Mouse (Mus musculus): ENCODE measurements at regions not wholly inside any gene's neighbourhood (a gene's known extent, or its start where the extent isn't known, plus 50 kb on each side); places are given as distances from the start of the nearest gene placed in this dataset.

DNA sequence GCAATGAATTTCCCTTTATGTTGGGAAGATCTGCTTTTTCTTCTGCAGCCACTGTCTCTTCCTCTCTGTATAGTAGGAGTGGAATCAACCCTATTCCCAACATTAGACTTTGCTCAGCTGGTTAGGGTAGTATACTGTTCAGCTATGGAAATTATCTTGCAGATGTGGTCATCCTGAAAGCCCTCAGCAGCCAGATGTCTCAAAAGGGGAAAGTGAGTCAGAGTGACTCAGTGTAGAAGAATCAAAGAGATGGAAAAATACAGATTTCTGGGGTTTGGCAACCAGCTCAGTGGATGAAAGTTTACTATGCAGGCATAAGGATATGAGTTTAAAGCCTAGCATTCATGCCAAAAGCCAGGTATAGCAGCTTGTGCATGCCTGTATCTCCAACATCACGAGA is 300.9 kb upstream of the Nmur2 start:
- Histone ChIP-seq H3K27me3 (replicated peaks) (no peaks in the 10 kb centered on the region), H3K27ac (no peak overlapping the region), H3K9ac (no peak overlapping the region), H3K9me3 (no peaks in the 10 kb centered on the region), H3K36me3 (no peaks in the 10 kb centered on the region), H3K4me3 (replicated peaks) (no peak overlapping the region), H3K4me2 (replicated peaks) (no peak overlapping the region), H3K4me1 (replicated peaks) (no peaks in the 10 kb centered on the region)
- no peak for ATAC-seq
- 71% methylated on average over 1 of the region's 1 CpGs for WGBS

- 72% methylated on average over 2 of the region's 2 CpGs for WGBS
- no peak for ATAC-seq
- no peaks in the 10 kb centered on the region for H3K27me3 ChIP-seq (replicated peaks)
- H3K4me3 ChIP-seq (replicated peaks) = no peak overlapping the region
- H3K9ac ChIP-seq = no peak overlapping the region
- H3K9me3 ChIP-seq = no peaks in the 10 kb centered on the region
- H3K4me1 ChIP-seq (replicated peaks) = no peaks in the 10 kb centered on the region
- H3K36me3 ChIP-seq = no peaks in the 10 kb centered on the region
- no peak overlapping the region for H3K4me2 ChIP-seq (replicated peaks)
- no peak overlapping the region for H3K27ac ChIP-seq
Measured at GRCm38 (mm10) chr11:56341040-56341439, 300.2 kb upstream of the Nmur2 start.

DNA sequence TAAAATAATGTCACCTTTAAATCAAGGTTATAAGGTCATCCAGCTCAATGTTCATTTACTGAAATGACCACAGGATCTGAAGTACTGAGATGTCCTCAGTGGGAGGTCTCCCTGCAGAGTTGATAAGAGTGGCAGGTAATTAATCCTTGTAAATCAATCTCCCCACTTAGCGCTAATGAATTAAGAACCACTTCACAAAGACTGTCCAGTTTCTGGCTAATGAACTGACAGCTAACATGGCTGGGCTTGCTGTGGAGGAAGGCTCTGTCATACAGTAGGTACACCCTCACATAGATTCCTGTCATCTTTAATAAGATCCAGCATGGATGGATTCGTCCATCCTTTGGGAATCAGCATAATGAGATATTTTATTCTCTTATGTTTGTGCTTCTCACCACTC is 297.7 kb upstream of the Nmur2 start:
- no peaks in the 10 kb centered on the region for H3K9me3 ChIP-seq
- H3K27ac ChIP-seq = no peak overlapping the region
- WGBS = 78% methylated on average over 2 of the region's 2 CpGs
- no peak overlapping the region for H3K4me3 ChIP-seq (replicated peaks)
- no peaks in the 10 kb centered on the region for H3K4me1 ChIP-seq (replicated peaks)
- no peaks in the 10 kb centered on the region for H3K27me3 ChIP-seq (replicated peaks)
- no peak for ATAC-seq
- H3K9ac ChIP-seq = no peak overlapping the region
- no peaks in the 10 kb centered on the region for H3K36me3 ChIP-seq
- H3K4me2 ChIP-seq (replicated peaks) = no peak overlapping the region

DNA sequence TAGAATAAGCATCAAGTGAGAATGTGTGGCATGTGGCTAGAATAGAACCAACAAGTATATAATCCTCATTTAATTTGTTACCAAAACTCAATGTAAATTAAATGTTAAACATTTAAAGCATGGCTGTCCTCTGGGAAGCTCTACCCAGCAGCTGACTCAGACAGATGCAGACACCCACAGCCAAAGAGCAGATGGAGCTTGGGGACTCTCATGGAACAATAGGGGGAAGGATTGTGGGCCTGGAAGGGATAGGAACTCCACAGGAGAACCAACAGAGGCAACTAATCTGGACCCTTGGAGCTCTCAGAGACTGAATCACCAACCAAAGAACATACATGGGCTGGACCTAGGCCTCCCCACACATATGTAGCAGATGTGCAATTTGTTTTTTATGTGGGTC is 295.1 kb upstream of the Nmur2 start:
- Histone ChIP-seq H3K27me3 (replicated peaks) (no peaks in the 10 kb centered on the region), H3K9me3 (no peaks in the 10 kb centered on the region), H3K36me3 (no peaks in the 10 kb centered on the region), H3K27ac (no peak overlapping the region), H3K9ac (no peak overlapping the region), H3K4me3 (replicated peaks) (no peak overlapping the region), H3K4me2 (replicated peaks) (no peak overlapping the region), H3K4me1 (replicated peaks) (no peaks in the 10 kb centered on the region)
- no peak for ATAC-seq

- no peaks in the 10 kb centered on the region for H3K4me1 ChIP-seq (replicated peaks)
- H3K9ac ChIP-seq = no peak overlapping the region
- no peaks in the 10 kb centered on the region for H3K36me3 ChIP-seq
- no peak overlapping the region for H3K4me3 ChIP-seq (replicated peaks)
- no peaks in the 10 kb centered on the region for H3K27me3 ChIP-seq (replicated peaks)
- WGBS = 87% methylated on average over 3 of the region's 3 CpGs
- H3K4me2 ChIP-seq (replicated peaks) = no peak overlapping the region
- ATAC-seq = no peak
- H3K27ac ChIP-seq = no peak overlapping the region
- H3K9me3 ChIP-seq = no peaks in the 10 kb centered on the region
Measured at GRCm38 (mm10) chr11:56320293-56320692, 279.5 kb upstream of the Nmur2 start.

GRCm38 (mm10) chr11:56315221-56315987 is 274.6 kb upstream of the Nmur2 start:
- Histone ChIP-seq H3K4me2 (replicated peaks) (no peak overlapping the region), H3K9ac (no peak overlapping the region), H3K27me3 (replicated peaks) (no peaks in the 10 kb centered on the region), H3K4me3 (replicated peaks) (no peak overlapping the region), H3K4me1 (replicated peaks) (no peaks in the 10 kb centered on the region), H3K36me3 (no peaks in the 10 kb centered on the region), H3K9me3 (no peaks in the 10 kb centered on the region), H3K27ac (no peak overlapping the region)
- no peak for ATAC-seq
- WGBS = 67% methylated on average over 5 of the region's 5 CpGs

DNA sequence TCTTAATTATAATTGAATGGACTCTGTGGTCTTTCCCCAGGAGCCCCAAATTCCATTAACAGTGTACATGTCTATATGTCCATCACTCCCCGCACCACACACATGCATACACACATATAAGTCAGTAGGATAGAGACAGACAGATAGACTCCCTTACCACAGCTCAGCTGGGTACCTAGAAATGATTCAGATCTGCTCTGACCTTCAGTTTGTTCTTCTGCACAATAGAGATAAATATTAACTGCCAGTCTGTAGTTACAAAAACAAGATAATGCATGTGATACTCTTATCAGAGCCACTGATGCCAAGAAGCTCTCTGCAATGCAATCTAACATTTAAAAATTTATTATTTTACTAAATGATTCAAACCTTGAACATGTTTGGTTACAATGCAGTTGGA is 268.7 kb upstream of the Nmur2 start:
- Histone ChIP-seq H3K9ac (no peak overlapping the region), H3K4me2 (replicated peaks) (no peak overlapping the region), H3K4me1 (replicated peaks) (no peaks in the 10 kb centered on the region), H3K36me3 (no peaks in the 10 kb centered on the region), H3K27me3 (replicated peaks) (no peaks in the 10 kb centered on the region), H3K9me3 (no peaks in the 10 kb centered on the region), H3K4me3 (replicated peaks) (no peak overlapping the region), H3K27ac (no peak overlapping the region)
- ATAC-seq = no peak
- 92% methylated on average over 1 of the region's 1 CpGs for WGBS

DNA sequence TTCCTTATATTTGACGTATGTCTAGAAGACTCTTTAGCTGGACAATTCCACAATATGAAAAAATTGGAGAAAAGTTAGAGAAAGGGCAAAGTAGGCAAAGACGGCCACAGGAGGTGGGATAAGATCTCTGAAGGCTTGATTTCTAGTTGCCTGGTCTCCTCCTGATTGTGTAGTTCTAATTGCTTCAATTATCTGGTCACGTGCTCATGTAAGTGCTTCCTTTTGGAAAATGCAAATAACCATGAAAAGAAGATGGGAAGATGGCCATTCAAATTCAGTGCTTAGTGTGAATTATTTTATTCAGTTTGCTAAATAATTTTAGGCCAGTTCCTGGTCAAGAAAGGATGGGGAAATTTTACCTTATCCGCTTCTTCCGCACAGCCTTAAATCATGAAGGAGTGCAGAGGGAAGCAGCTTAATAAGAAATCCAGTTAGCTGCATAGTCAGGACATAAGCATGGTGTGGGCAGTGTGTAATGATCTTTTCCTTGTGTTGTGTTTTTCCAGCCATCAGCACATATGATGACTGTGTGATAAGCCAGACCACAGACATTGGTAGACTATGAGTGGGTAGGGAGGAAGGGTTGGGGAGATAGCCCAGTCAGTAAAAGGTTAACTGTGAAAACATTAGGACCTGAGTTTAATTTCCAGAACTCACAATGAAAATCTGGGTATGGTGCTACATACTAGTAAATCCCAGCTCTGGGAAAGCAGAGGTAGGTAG is 267.7 kb upstream of the Nmur2 start:
- H3K4me3 ChIP-seq (replicated peaks) = no peak overlapping the region
- H3K4me2 ChIP-seq (replicated peaks) = no peak overlapping the region
- no peak overlapping the region for H3K27ac ChIP-seq
- H3K9ac ChIP-seq = no peak overlapping the region
- no peaks in the 10 kb centered on the region for H3K4me1 ChIP-seq (replicated peaks)
- WGBS = 88% methylated on average over 5 of the region's 5 CpGs
- H3K27me3 ChIP-seq (replicated peaks) = no peaks in the 10 kb centered on the region
- no peaks in the 10 kb centered on the region for H3K36me3 ChIP-seq
- no peaks in the 10 kb centered on the region for H3K9me3 ChIP-seq
- ATAC-seq = no peak

- 33% methylated on average over 3 of the region's 3 CpGs for WGBS
- no peaks in the 10 kb centered on the region for H3K9me3 ChIP-seq
- no peak for ATAC-seq
- H3K4me1 ChIP-seq (replicated peaks) = no peaks in the 10 kb centered on the region
- H3K27me3 ChIP-seq (replicated peaks) = no peaks in the 10 kb centered on the region
- no peaks in the 10 kb centered on the region for H3K36me3 ChIP-seq
- no peak overlapping the region for H3K27ac ChIP-seq
- H3K9ac ChIP-seq = no peak overlapping the region
- H3K4me3 ChIP-seq (replicated peaks) = no peak overlapping the region
- H3K4me2 ChIP-seq (replicated peaks) = no peak overlapping the region
Measured at GRCm38 (mm10) chr11:56307051-56307450, 266.2 kb upstream of the Nmur2 start.

DNA sequence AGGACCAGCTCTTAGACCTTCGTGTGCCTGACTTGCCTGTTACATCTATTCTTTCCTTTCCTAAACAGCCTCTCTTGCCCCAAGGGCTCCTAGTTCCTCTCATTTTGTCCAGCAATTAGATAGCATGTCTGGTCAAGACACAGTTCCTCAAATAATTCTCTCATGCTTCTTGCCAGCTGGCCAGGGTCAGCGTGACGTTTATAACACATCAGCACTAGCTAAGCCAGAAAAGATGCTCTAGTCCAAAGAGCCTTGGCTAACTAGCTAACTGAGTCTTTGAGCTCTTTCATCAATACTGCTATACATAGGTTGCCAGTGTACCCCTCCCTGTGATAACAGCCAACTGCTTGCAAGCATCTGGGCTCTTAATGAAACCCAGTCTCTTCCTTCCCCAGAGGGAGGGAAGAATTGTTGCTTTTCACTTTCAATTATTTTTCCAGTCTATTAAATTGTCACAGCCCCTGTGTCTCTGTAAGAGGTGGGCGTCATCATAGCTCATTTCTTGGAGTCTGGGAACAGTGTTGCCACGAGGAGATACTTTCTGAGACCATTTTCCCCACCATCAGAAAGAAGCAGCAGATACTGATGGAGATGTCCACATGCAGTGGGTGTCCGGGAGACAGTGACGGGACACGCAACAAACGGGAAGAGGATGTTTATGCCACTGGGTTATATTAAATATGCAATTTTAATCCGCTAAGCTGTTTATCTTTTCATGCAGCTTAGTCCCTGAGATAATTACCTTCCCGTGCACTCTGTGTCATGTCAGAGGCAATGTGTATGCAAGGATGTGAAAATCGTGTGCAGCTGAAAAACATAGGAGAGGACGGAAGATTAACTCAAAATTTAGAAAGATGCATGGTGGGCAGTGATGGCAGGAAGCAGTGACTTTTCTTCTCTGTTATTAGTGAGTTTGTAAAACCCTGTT is 250.1 kb upstream of the Nmur2 start:
- H3K4me1 ChIP-seq (replicated peaks) = no peaks in the 10 kb centered on the region
- no peaks in the 10 kb centered on the region for H3K36me3 ChIP-seq
- H3K4me2 ChIP-seq (replicated peaks) = no peak overlapping the region
- WGBS = 70% methylated on average over 13 of the region's 13 CpGs
- no peaks in the 10 kb centered on the region for H3K27me3 ChIP-seq (replicated peaks)
- H3K9ac ChIP-seq = no peak overlapping the region
- no peak overlapping the region for H3K4me3 ChIP-seq (replicated peaks)
- no peaks in the 10 kb centered on the region for H3K9me3 ChIP-seq
- no peak overlapping the region for H3K27ac ChIP-seq
- ATAC-seq = no peak

GRCm38 (mm10) chr11:56285575-56286260 is 244.9 kb upstream of the Nmur2 start:
- H3K36me3 ChIP-seq = no peaks in the 10 kb centered on the region
- H3K4me1 ChIP-seq (replicated peaks) = no peaks in the 10 kb centered on the region
- H3K9ac ChIP-seq = no peak overlapping the region
- H3K4me3 ChIP-seq (replicated peaks) = no peak overlapping the region
- no peaks in the 10 kb centered on the region for H3K27me3 ChIP-seq (replicated peaks)
- H3K27ac ChIP-seq = no peak overlapping the region
- ATAC-seq = no peak
- H3K9me3 ChIP-seq = no peaks in the 10 kb centered on the region
- no peak overlapping the region for H3K4me2 ChIP-seq (replicated peaks)
- 68% methylated on average over 2 of the region's 2 CpGs for WGBS

GRCm38 (mm10) chr11:56281201-56281600 is 240.4 kb upstream of the Nmur2 start:
- WGBS = 87% methylated on average over 4 of the region's 4 CpGs
- Histone ChIP-seq H3K27ac (no peak overlapping the region), H3K4me1 (replicated peaks) (no peaks in the 10 kb centered on the region), H3K9ac (no peak overlapping the region), H3K9me3 (no peaks in the 10 kb centered on the region), H3K36me3 (no peaks in the 10 kb centered on the region), H3K4me2 (replicated peaks) (no peak overlapping the region), H3K27me3 (replicated peaks) (no peaks in the 10 kb centered on the region), H3K4me3 (replicated peaks) (no peak overlapping the region)
- ATAC-seq = no peak
